Mouse (Mus musculus) heart, postnatal 0 days (tissue): ENCODE data around the gene Lipt2.

Experiments
- CTCF ChIP-seq: IDR thresholded peaks from 2 replicates; pipeline ENCODE4 v1.5.1; 2016; ENCODE audit warnings: antibody characterized with exemption, control low read depth, low read depth
- EP300 ChIP-seq: IDR thresholded peaks from 2 replicates; pipeline ENCODE4 v1.6.1; 2016; ENCODE audit warnings: antibody characterized with exemption, low read depth

DNA sequence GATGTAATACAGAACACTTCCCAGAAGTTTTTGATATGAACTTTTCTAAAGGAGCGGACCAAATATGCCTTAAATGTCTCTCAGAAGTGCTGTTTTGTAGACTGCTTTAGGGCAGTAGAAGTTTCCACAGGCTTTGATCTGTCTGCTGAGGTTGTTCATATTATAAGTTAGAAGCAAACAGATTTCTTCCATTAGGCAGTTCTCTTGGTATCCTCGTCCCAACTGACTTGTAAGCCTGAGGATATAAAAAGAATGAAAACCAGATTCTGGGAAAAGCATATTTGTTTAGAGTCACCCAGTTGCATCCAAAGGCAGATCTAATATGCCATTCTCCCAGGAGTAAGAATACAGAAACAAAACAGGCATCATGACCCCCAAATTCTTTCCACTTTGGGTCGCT lies 42.1 kb downstream of the Lipt2 start:
- TF ChIP-seq CTCF (no peak), EP300 (no peak)
